Mouse (Mus musculus): ENCODE results near the gene Epha6. TPM values are rescaled to one million over a fixed set of nuclear protein-coding genes. Genes with fewer than 3 reads are reported as not detected.

The Epha6 gene
- polyA plus RNA-seq, 1 experiment from 2014 or later, result 0.19 TPM

GRCm38 (mm10) chr16:59715524-59715923, 889.8 kb downstream of the Epha6 start:
- H3K27ac ChIP-seq (replicated peaks in 1 of 2; ENCODE audit: control insufficient read depth in 1 of 2, insufficient read depth in 1 of 2, low read depth in 2 of 2, low read length in 2 of 2), result no peak overlapping the region
- no peaks in the 10 kb centered on the region for H3K4me1 ChIP-seq (ENCODE audit: control insufficient read depth in 2 of 2, insufficient read depth in 2 of 2, low read length in 2 of 2)
- H3K9ac ChIP-seq (ENCODE audit: low read length), result no peak overlapping the region
- H3K9me3 ChIP-seq (ENCODE audit: control insufficient read depth, low read length), result no peaks in the 10 kb centered on the region
- no peak for ATAC-seq (ENCODE audit: insufficient number of reproducible peaks, insufficient read depth, low FRiP score, low read depth)
- H3K36me3 ChIP-seq (ENCODE audit: control insufficient read depth, insufficient read depth, low read length), result no peaks in the 10 kb centered on the region
- WGBS, result 91% methylated on average over 4 of the region's 4 CpGs
- H3K4me2 ChIP-seq (ENCODE audit: low read length), result no peak overlapping the region
- H3K27me3 ChIP-seq (ENCODE audit: control insufficient read depth, insufficient read depth, low read length), result no peaks in the 10 kb centered on the region
- no peak overlapping the region for H3K4me3 ChIP-seq (ENCODE audit: control insufficient read depth in 1 of 2, insufficient read depth in 1 of 2, low read depth in 1 of 2, low read length in 2 of 2)

GRCm38 (mm10) chr16:59693230-59693629, 912.1 kb downstream of the Epha6 start:
- H3K9me3 ChIP-seq (ENCODE audit: control insufficient read depth, low read length), result no peaks in the 10 kb centered on the region
- H3K36me3 ChIP-seq (ENCODE audit: control insufficient read depth, insufficient read depth, low read length), result no peaks in the 10 kb centered on the region
- H3K27ac ChIP-seq (replicated peaks in 1 of 2; ENCODE audit: control insufficient read depth in 1 of 2, insufficient read depth in 1 of 2, low read depth in 2 of 2, low read length in 2 of 2), result no peak overlapping the region
- no peak for ATAC-seq (ENCODE audit: insufficient number of reproducible peaks, insufficient read depth, low FRiP score, low read depth)
- H3K27me3 ChIP-seq (ENCODE audit: control insufficient read depth, insufficient read depth, low read length), result no peaks in the 10 kb centered on the region
- H3K4me2 ChIP-seq (ENCODE audit: low read length), result no peak overlapping the region
- WGBS, result 89% methylated on average over 7 of the region's 7 CpGs
- H3K4me3 ChIP-seq (ENCODE audit: control insufficient read depth in 1 of 2, insufficient read depth in 1 of 2, low read depth in 1 of 2, low read length in 2 of 2), result no peak overlapping the region
- no peak overlapping the region for H3K9ac ChIP-seq (ENCODE audit: low read length)
- no peaks in the 10 kb centered on the region for H3K4me1 ChIP-seq (ENCODE audit: control insufficient read depth in 2 of 2, insufficient read depth in 2 of 2, low read length in 2 of 2)

- no peak for ATAC-seq (ENCODE audit: insufficient number of reproducible peaks, insufficient read depth, low FRiP score, low read depth)
- no peak overlapping the region for H3K4me3 ChIP-seq (ENCODE audit: control insufficient read depth in 1 of 2, insufficient read depth in 1 of 2, low read depth in 1 of 2, low read length in 2 of 2)
- no peaks in the 10 kb centered on the region for H3K4me1 ChIP-seq (ENCODE audit: control insufficient read depth in 2 of 2, insufficient read depth in 2 of 2, low read length in 2 of 2)
- no peak overlapping the region for H3K9ac ChIP-seq (ENCODE audit: low read length)
- no peak overlapping the region for H3K27ac ChIP-seq (replicated peaks in 1 of 2; ENCODE audit: control insufficient read depth in 1 of 2, insufficient read depth in 1 of 2, low read depth in 2 of 2, low read length in 2 of 2)
- no peaks in the 10 kb centered on the region for H3K9me3 ChIP-seq (ENCODE audit: control insufficient read depth, low read length)
- 85% methylated on average over 5 of the region's 5 CpGs for WGBS
- H3K4me2 ChIP-seq (ENCODE audit: low read length), result no peak overlapping the region
- no peaks in the 10 kb centered on the region for H3K27me3 ChIP-seq (ENCODE audit: control insufficient read depth, insufficient read depth, low read length)
- H3K36me3 ChIP-seq (ENCODE audit: control insufficient read depth, insufficient read depth, low read length), result no peaks in the 10 kb centered on the region
Observed at GRCm38 (mm10) chr16:59689120-59689519, 916.2 kb downstream of the Epha6 start.

- H3K4me3 ChIP-seq (ENCODE audit: control insufficient read depth in 1 of 2, insufficient read depth in 1 of 2, low read depth in 1 of 2, low read length in 2 of 2), result no peak overlapping the region
- 65% methylated on average over 5 of the region's 5 CpGs for WGBS
Observed at GRCm38 (mm10) chr16:59685135-59685534, 920.2 kb downstream of the Epha6 start.

GRCm38 (mm10) chr16:59683434-59683833, 921.9 kb downstream of the Epha6 start:
- Histone ChIP-seq H3K4me3 (ENCODE audit: control insufficient read depth in 1 of 2, insufficient read depth in 1 of 2, low read depth in 1 of 2, low read length in 2 of 2) (no peak overlapping the region), H3K9ac (ENCODE audit: low read length) (no peak overlapping the region), H3K9me3 (ENCODE audit: control insufficient read depth, low read length) (no peaks in the 10 kb centered on the region), H3K4me1 (ENCODE audit: control insufficient read depth in 2 of 2, insufficient read depth in 2 of 2, low read length in 2 of 2) (no peaks in the 10 kb centered on the region), H3K27me3 (ENCODE audit: control insufficient read depth, insufficient read depth, low read length) (no peaks in the 10 kb centered on the region), H3K27ac (replicated peaks in 1 of 2; ENCODE audit: control insufficient read depth in 1 of 2, insufficient read depth in 1 of 2, low read depth in 2 of 2, low read length in 2 of 2) (no peak overlapping the region), H3K36me3 (ENCODE audit: control insufficient read depth, insufficient read depth, low read length) (no peaks in the 10 kb centered on the region), H3K4me2 (ENCODE audit: low read length) (no peak overlapping the region)
- 7% methylated on average over 8 of the region's 8 CpGs for WGBS
- ATAC-seq (ENCODE audit: insufficient number of reproducible peaks, insufficient read depth, low FRiP score, low read depth), result no peak

More at GRCm38 (mm10) chr16:59685135-59685534, 920.2 kb downstream of the Epha6 start:
- no peaks in the 10 kb centered on the region for H3K4me1 ChIP-seq (ENCODE audit: control insufficient read depth in 2 of 2, insufficient read depth in 2 of 2, low read length in 2 of 2)
- no peaks in the 10 kb centered on the region for H3K36me3 ChIP-seq (ENCODE audit: control insufficient read depth, insufficient read depth, low read length)
- no peak for ATAC-seq (ENCODE audit: insufficient number of reproducible peaks, insufficient read depth, low FRiP score, low read depth)
- H3K27ac ChIP-seq (replicated peaks in 1 of 2; ENCODE audit: control insufficient read depth in 1 of 2, insufficient read depth in 1 of 2, low read depth in 2 of 2, low read length in 2 of 2), result no peak overlapping the region
- no peaks in the 10 kb centered on the region for H3K27me3 ChIP-seq (ENCODE audit: control insufficient read depth, insufficient read depth, low read length)
- H3K9me3 ChIP-seq (ENCODE audit: control insufficient read depth, low read length), result no peaks in the 10 kb centered on the region
- H3K9ac ChIP-seq (ENCODE audit: low read length), result no peak overlapping the region
- H3K4me2 ChIP-seq (ENCODE audit: low read length), result no peak overlapping the region

- Histone ChIP-seq H3K27me3 (ENCODE audit: control insufficient read depth, insufficient read depth, low read length) (no peaks in the 10 kb centered on the region), H3K4me3 (ENCODE audit: control insufficient read depth in 1 of 2, insufficient read depth in 1 of 2, low read depth in 1 of 2, low read length in 2 of 2) (no peak overlapping the region), H3K9me3 (ENCODE audit: control insufficient read depth, low read length) (no peaks in the 10 kb centered on the region), H3K9ac (ENCODE audit: low read length) (no peak overlapping the region), H3K36me3 (ENCODE audit: control insufficient read depth, insufficient read depth, low read length) (no peaks in the 10 kb centered on the region), H3K4me2 (ENCODE audit: low read length) (no peak overlapping the region), H3K27ac (replicated peaks in 1 of 2; ENCODE audit: control insufficient read depth in 1 of 2, insufficient read depth in 1 of 2, low read depth in 2 of 2, low read length in 2 of 2) (no peak overlapping the region), H3K4me1 (ENCODE audit: control insufficient read depth in 2 of 2, insufficient read depth in 2 of 2, low read length in 2 of 2) (no peaks in the 10 kb centered on the region)
- WGBS, result 85% methylated on average over 8 of the region's 8 CpGs
- no peak for ATAC-seq (ENCODE audit: insufficient number of reproducible peaks, insufficient read depth, low FRiP score, low read depth)
Observed at GRCm38 (mm10) chr16:59682216-59682891, 923.0 kb downstream of the Epha6 start.

GRCm38 (mm10) chr16:59666938-59667337, 938.4 kb downstream of the Epha6 start:
- WGBS, result 89% methylated on average over 2 of the region's 2 CpGs
- no peak overlapping the region for H3K4me3 ChIP-seq (ENCODE audit: control insufficient read depth in 1 of 2, insufficient read depth in 1 of 2, low read depth in 1 of 2, low read length in 2 of 2)
- H3K4me1 ChIP-seq (ENCODE audit: control insufficient read depth in 2 of 2, insufficient read depth in 2 of 2, low read length in 2 of 2), result no peaks in the 10 kb centered on the region
- no peaks in the 10 kb centered on the region for H3K27me3 ChIP-seq (ENCODE audit: control insufficient read depth, insufficient read depth, low read length)
- no peak for ATAC-seq (ENCODE audit: insufficient number of reproducible peaks, insufficient read depth, low FRiP score, low read depth)
- H3K27ac ChIP-seq (replicated peaks in 1 of 2; ENCODE audit: control insufficient read depth in 1 of 2, insufficient read depth in 1 of 2, low read depth in 2 of 2, low read length in 2 of 2), result no peak overlapping the region
- H3K9me3 ChIP-seq (ENCODE audit: control insufficient read depth, low read length), result no peaks in the 10 kb centered on the region
- no peak overlapping the region for H3K9ac ChIP-seq (ENCODE audit: low read length)
- H3K36me3 ChIP-seq (ENCODE audit: control insufficient read depth, insufficient read depth, low read length), result no peaks in the 10 kb centered on the region
- no peak overlapping the region for H3K4me2 ChIP-seq (ENCODE audit: low read length)

GRCm38 (mm10) chr16:59643766-59644165, 961.6 kb downstream of the Epha6 start:
- Histone ChIP-seq H3K9ac (ENCODE audit: low read length) (no peak overlapping the region), H3K4me3 (ENCODE audit: control insufficient read depth in 1 of 2, insufficient read depth in 1 of 2, low read depth in 1 of 2, low read length in 2 of 2) (no peak overlapping the region), H3K4me2 (ENCODE audit: low read length) (no peak overlapping the region), H3K4me1 (ENCODE audit: control insufficient read depth in 2 of 2, insufficient read depth in 2 of 2, low read length in 2 of 2) (no peaks in the 10 kb centered on the region), H3K36me3 (ENCODE audit: control insufficient read depth, insufficient read depth, low read length) (no peaks in the 10 kb centered on the region), H3K27me3 (ENCODE audit: control insufficient read depth, insufficient read depth, low read length) (no peaks in the 10 kb centered on the region), H3K9me3 (ENCODE audit: control insufficient read depth, low read length) (no peaks in the 10 kb centered on the region), H3K27ac (replicated peaks in 1 of 2; ENCODE audit: control insufficient read depth in 1 of 2, insufficient read depth in 1 of 2, low read depth in 2 of 2, low read length in 2 of 2) (no peak overlapping the region)
- ATAC-seq (ENCODE audit: insufficient number of reproducible peaks, insufficient read depth, low FRiP score, low read depth), result no peak
- 61% methylated on average over 2 of the region's 2 CpGs for WGBS
